Mouse (Mus musculus) small intestine, adult 2 months (tissue): ENCODE measurements around the gene Wnt2.

Experiments
- CTCF ChIP-seq: fragments of 200-500 bp; IDR thresholded peaks from 2 replicates; pipeline ENCODE4 v1.5.1; 2012; ENCODE audit warnings: low read depth, mild to moderate bottlenecking, control low read depth, inconsistent platforms, low read length, moderate library complexity, mixed read lengths; ENCODE audit not compliant: insufficient replicate concordance, insufficient read length; ENCODE audit errors: extremely low read depth
- POLR2A ChIP-seq: fragments of 200-500 bp; IDR thresholded peaks from 2 replicates; pipeline ENCODE4 v1.6.1; 2012; ENCODE audit warnings: low read depth, mild to moderate bottlenecking, control low read depth, inconsistent platforms, low read length, moderate library complexity

DNA sequence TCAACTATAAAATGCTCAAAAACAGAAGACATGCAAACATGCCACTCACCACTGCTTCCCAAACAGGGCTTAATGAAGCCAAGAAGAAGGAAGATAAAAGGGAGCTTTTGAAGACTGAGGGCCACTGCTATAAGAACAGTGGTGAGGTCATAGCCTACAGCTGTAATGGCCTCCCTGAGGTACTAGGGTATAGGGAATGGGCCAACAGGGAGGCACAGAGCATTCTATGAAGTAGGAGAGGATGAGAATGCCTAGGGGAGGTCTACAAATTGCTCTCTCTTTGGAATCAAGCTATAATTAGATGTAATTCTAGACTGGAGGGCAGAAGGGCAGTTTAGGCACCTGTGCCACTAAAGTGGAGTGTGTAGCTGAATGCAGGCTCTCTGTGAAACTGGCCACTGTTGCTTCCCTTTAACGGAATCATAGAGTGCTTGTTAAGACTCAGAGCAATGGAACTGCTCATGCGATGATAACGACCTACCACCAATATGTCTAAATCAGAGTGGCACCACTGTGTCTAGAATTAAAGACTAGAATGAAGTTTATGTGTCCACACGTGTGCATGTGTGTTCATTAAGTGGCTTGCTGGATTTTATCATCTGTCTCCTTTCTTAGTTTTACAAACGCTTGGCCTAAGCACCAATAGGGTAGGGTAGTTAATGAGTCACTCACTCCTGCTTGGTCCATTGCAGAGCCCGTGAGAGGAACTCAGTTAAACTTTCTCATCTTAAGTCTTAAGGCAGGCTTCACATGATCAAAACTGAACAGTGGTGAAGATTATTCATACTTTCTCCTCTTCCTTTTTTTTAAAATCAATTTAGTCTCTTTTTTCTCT lies 35.2 kb downstream of the Wnt2 start:
- TF ChIP-seq CTCF (no peak), POLR2A (no peak)
